Mouse (Mus musculus) MEL (cell line): ENCODE data around the gene Mpc1.

Experiments
- CHD1 ChIP-seq: IDR thresholded peaks from 2 replicates; pipeline ENCODE4 v1.6.1; 2012; ENCODE audit warnings: low read depth, mild to moderate bottlenecking, inconsistent platforms, low read length, improper control_type of control experiment
- CHD2 ChIP-seq: IDR thresholded peaks from 2 replicates; pipeline ENCODE4 v1.6.1; 2011; ENCODE audit warnings: low read length, improper control_type of control experiment
- CTCF ChIP-seq, 3 experiments: IDR thresholded peaks in 2 of 3; conservative IDR thresholded peaks in 1 of 3; 2 replicates each; pipeline ENCODE4 v1.5.1; 2011 to 2012; ENCODE audit warnings: low read length in 3 of 3, low read depth in 2 of 3, mild to moderate bottlenecking in 2 of 3, improper control_type of control experiment in 1 of 3, inconsistent platforms in 1 of 3, mixed read lengths in 1 of 3, moderate library complexity in 1 of 3; ENCODE audit not compliant: control insufficient read depth in 1 of 3, insufficient read depth in 1 of 3, poor library complexity in 1 of 3, severe bottlenecking in 1 of 3
- EP300 ChIP-seq, 2 experiments: IDR thresholded peaks; 2 replicates each; pipeline ENCODE4 v1.6.1; 2011; ENCODE audit warnings: improper control_type of control experiment in 2 of 2, low read length in 2 of 2, low read depth in 1 of 2, mild to moderate bottlenecking in 1 of 2
- GATA1 ChIP-seq: IDR thresholded peaks from 2 replicates; pipeline ENCODE4 v1.6.1; 2011; ENCODE audit warnings: low read depth, low read length, improper control_type of control experiment
- JUND ChIP-seq: IDR thresholded peaks from 2 replicates; pipeline ENCODE4 v1.6.1; 2011; ENCODE audit warnings: low read depth, mild to moderate bottlenecking, improper control_type of control experiment, low read length
- MAX ChIP-seq: IDR thresholded peaks from 2 replicates; pipeline ENCODE4 v1.6.1; 2011; ENCODE audit warnings: low read length, improper control_type of control experiment
- TAL1 ChIP-seq: IDR thresholded peaks from 2 replicates; pipeline ENCODE4 v1.6.1; 2012; ENCODE audit warnings: mild to moderate bottlenecking, inconsistent platforms, low read length, moderate library complexity, mixed read lengths
- USF2 ChIP-seq, 2 experiments: IDR thresholded peaks; 2 replicates each; pipeline ENCODE4 v1.6.1; 2011 to 2012; ENCODE audit warnings: improper control_type of control experiment in 2 of 2, low read length in 2 of 2, borderline replicate concordance in 1 of 2, inconsistent platforms in 1 of 2, low read depth in 1 of 2, mild to moderate bottlenecking in 1 of 2; ENCODE audit not compliant: insufficient read depth in 1 of 2
- ZKSCAN1 ChIP-seq: IDR thresholded peaks from 2 replicates; pipeline ENCODE4 v1.6.1; 2012; ENCODE audit warnings: low read depth, mild to moderate bottlenecking, inconsistent platforms, low read length, improper control_type of control experiment, moderate library complexity
- ZMIZ1 ChIP-seq: IDR thresholded peaks from 2 replicates; pipeline ENCODE4 v1.6.1; 2012; ENCODE audit warnings: low read depth, mild to moderate bottlenecking, inconsistent platforms, low read length, improper control_type of control experiment, moderate library complexity

- TF ChIP-seq CTCF (IDR thresholded peaks at IDR 0.05 in 2 of 3, conservative IDR thresholded peaks at IDR 0.05 in 1 of 3; ENCODE audit: control insufficient read depth in 1 of 3, insufficient read depth in 1 of 3, low read depth in 2 of 3, low read length in 3 of 3, poor library complexity in 1 of 3, severe bottlenecking in 1 of 3): peak; percentile 28 to 43 (median 30); a peak in 3 of 6 replicates
- TF ChIP-seq EP300 (IDR thresholded peaks at IDR 0.05; ENCODE audit: low read depth in 1 of 2, low read length in 2 of 2): no peak
- TF ChIP-seq USF2 (IDR thresholded peaks at IDR 0.05; ENCODE audit: borderline replicate concordance in 1 of 2, insufficient read depth in 1 of 2, low read depth in 1 of 2, low read length in 2 of 2): no peak
- TF ChIP-seq GATA1: no peak
- TF ChIP-seq ZMIZ1: no peak
- TF ChIP-seq ZKSCAN1: no peak
- TF ChIP-seq CHD1: no peak
- no peak for TF ChIP-seq JUND
- TF ChIP-seq CHD2: no peak
- TF ChIP-seq TAL1: no peak
- TF ChIP-seq MAX: no peak
Observed at GRCm38 (mm10) chr17:8316251-8316650, 33.5 kb downstream of the Mpc1 start.
